Mouse (Mus musculus) stomach, embryonic 16.5 days (tissue): Measurements from ENCODE around the gene Aire. TPM values are rescaled to one million over a fixed set of nuclear protein-coding genes. Genes with fewer than 3 reads are reported as not detected.

Source experiments
- ATAC-seq: fragments of 200-750 bp; cut with Nextera tagmentation; 2 replicates; pipeline ENCODE4 v1.8.0; 2017; ENCODE audit warnings: moderate number of reproducible peaks, moderate TSS enrichment; ENCODE audit not compliant: insufficient read depth, low FRiP score
- H3K27ac ChIP-seq: fragments of 300-500 bp; sonication (generic); 2 replicates; pipeline ENCODE4 v1.5.1; 2014; ENCODE audit warnings: low read length
- H3K27me3 ChIP-seq: fragments of 300-500 bp; sonication (generic); 2 replicates; pipeline ENCODE4 v1.6.1; 2014; ENCODE audit warnings: low read length, control low read depth, mixed read lengths; ENCODE audit not compliant: control insufficient read depth, insufficient read depth
- H3K36me3 ChIP-seq: fragments of 300-500 bp; sonication (generic); 2 replicates; pipeline ENCODE4 v1.6.1; 2014; ENCODE audit warnings: low read length; ENCODE audit not compliant: control insufficient read depth, insufficient read depth
- H3K4me1 ChIP-seq: fragments of 300-500 bp; sonication (generic); 2 replicates; pipeline ENCODE4 v1.6.1; 2014; ENCODE audit warnings: low read length, control low read depth, mixed read lengths; ENCODE audit not compliant: control insufficient read depth, insufficient read depth
- H3K4me2 ChIP-seq: fragments of 300-500 bp; sonication (generic); 2 replicates; pipeline ENCODE4 v1.6.1; 2014; ENCODE audit warnings: low read depth, low read length, mixed read lengths
- H3K4me3 ChIP-seq: fragments of 300-500 bp; sonication (generic); replicated peaks from 2 replicates; pipeline ENCODE4 v1.5.1; 2014; ENCODE audit warnings: mild to moderate bottlenecking, low read length
- H3K9ac ChIP-seq: fragments of 300-500 bp; sonication (generic); 2 replicates; pipeline ENCODE4 v1.6.1; 2014; ENCODE audit warnings: low read length
- H3K9me3 ChIP-seq: fragments of 300-500 bp; sonication (generic); replicated peaks from 2 replicates; pipeline ENCODE4 v1.6.1; 2016; ENCODE audit warnings: low read length, control low read depth; ENCODE audit not compliant: control insufficient read depth
- WGBS: fragments of 180-500 bp; shearing (Covaris S2); extraction: QIAGEN DNeasy Blood & Tissue Kit; methylation state at CpG from one replicate; pipeline ENCODE4 v1.1.7; 2014; 5-methylcytosine and 5-hydroxymethylcytosine counted together
- polyA plus RNA-seq: library from polyadenylated mRNA; unstranded; fragments of >200 nt; fragmentation: Nextera tagmentation; extraction: Ambion mirVana; gene quantifications from 2 replicates; pipeline ENCODE4 v1.2.1, GENCODE M21; 2015

Gene Aire
- polyA plus RNA-seq, 1 experiment from 2014 or later = 0.15 TPM

- ATAC-seq = no peak
- no peaks in the 10 kb centered on the region for H3K9me3 ChIP-seq
Measured at GRCm38 (mm10) chr10:78079955-78080591, 36.7 kb upstream of the Aire start.

GRCm38 (mm10) chr10:78078276-78078675 lies 34.9 kb upstream of the Aire start:
- H3K27ac ChIP-seq = no peak overlapping the region

More at GRCm38 (mm10) chr10:78079955-78080591, 36.7 kb upstream of the Aire start:
- H3K4me3 ChIP-seq = no peak overlapping the region
- H3K9ac ChIP-seq = no peak overlapping the region
- H3K36me3 ChIP-seq = no peaks in the 10 kb centered on the region
- no peak overlapping the region for H3K4me2 ChIP-seq
- WGBS = 79% methylated on average over 4 of the region's 4 CpGs
- H3K27me3 ChIP-seq = no peaks in the 10 kb centered on the region
- no peak overlapping the region for H3K27ac ChIP-seq
- H3K4me1 ChIP-seq = no peaks in the 10 kb centered on the region

GRCm38 (mm10) chr10:78077862-78078261 lies 34.5 kb upstream of the Aire start:
- H3K27ac ChIP-seq = no peak overlapping the region
- H3K4me3 ChIP-seq = no peak overlapping the region
- H3K4me2 ChIP-seq = no peak overlapping the region
- no peaks in the 10 kb centered on the region for H3K9me3 ChIP-seq
- H3K4me1 ChIP-seq = no peaks in the 10 kb centered on the region; the same call in 1 of the 2 replicates
- whole genome bisulfite sequencing = 84% methylated on average over 9 of the region's 9 CpGs
- H3K27me3 ChIP-seq = no peaks in the 10 kb centered on the region
- no peak; the same call in 1 of the 2 replicates for ATAC-seq
- H3K9ac ChIP-seq = no peak overlapping the region
- H3K36me3 ChIP-seq = no peaks in the 10 kb centered on the region

More at GRCm38 (mm10) chr10:78078276-78078675, 34.9 kb upstream of the Aire start:
- no peak for ATAC-seq
- no peaks in the 10 kb centered on the region for H3K36me3 ChIP-seq
- no peaks in the 10 kb centered on the region; the same call in 1 of the 2 replicates for H3K4me1 ChIP-seq
- 68% methylated on average over 5 of the region's 5 CpGs for WGBS
- H3K9me3 ChIP-seq = no peaks in the 10 kb centered on the region
- no peak overlapping the region for H3K4me2 ChIP-seq
- H3K27me3 ChIP-seq = no peaks in the 10 kb centered on the region
- H3K4me3 ChIP-seq = no peak overlapping the region
- H3K9ac ChIP-seq = no peak overlapping the region

GRCm38 (mm10) chr10:78074977-78075376 lies 31.6 kb upstream of the Aire start:
- no peak overlapping the region for H3K4me3 ChIP-seq
- no peak for ATAC-seq
- no peaks in the 10 kb centered on the region for H3K9me3 ChIP-seq
- H3K4me2 ChIP-seq = no peak overlapping the region
- no peak overlapping the region for H3K9ac ChIP-seq
- H3K27ac ChIP-seq = no peak overlapping the region
- H3K36me3 ChIP-seq = no peaks in the 10 kb centered on the region
- H3K4me1 ChIP-seq = peaks cover 1% of the 10 kb centered on the region; the same call in 1 of the 2 replicates
- WGBS = 68% methylated on average over 11 of the region's 11 CpGs
- no peaks in the 10 kb centered on the region for H3K27me3 ChIP-seq

- H3K9ac ChIP-seq = no peak overlapping the region
- WGBS = 71% methylated on average over 4 of the region's 4 CpGs
- ATAC-seq = no peak
- no peaks in the 10 kb centered on the region for H3K36me3 ChIP-seq
- H3K4me1 ChIP-seq = peaks cover 5% of the 10 kb centered on the region; the same call in 1 of the 2 replicates
- no peaks in the 10 kb centered on the region for H3K27me3 ChIP-seq
- H3K4me3 ChIP-seq = no peak overlapping the region
- no peak overlapping the region for H3K27ac ChIP-seq
- no peaks in the 10 kb centered on the region for H3K9me3 ChIP-seq
- no peak overlapping the region for H3K4me2 ChIP-seq
Measured at GRCm38 (mm10) chr10:78074151-78074550, 30.7 kb upstream of the Aire start.

GRCm38 (mm10) chr10:78069101-78070011 lies 25.9 kb upstream of the Aire start, which contains the start of gene Icosl:
Icosl (plus strand) TSS chr10:78069302.
- Histone ChIP-seq H3K27ac (peak within 1 kb of the TSS; percentile 66), H3K9me3 (no peaks in the 10 kb centered on the region), H3K4me3 (peak within 1 kb of the TSS; percentile 82), H3K36me3 (no peaks in the 10 kb centered on the region), H3K27me3 (0 out of 2 replicates have a peak, but pooled peaks cover 3% of the 10 kb centered on the region), H3K9ac (peak within 1 kb of the TSS; percentile 80), H3K4me2 (peak within 1 kb of the TSS; percentile 96), H3K4me1 (peaks cover 5% of the 10 kb centered on the region)
- under 1% methylated on average over 66 of the region's 66 CpGs for WGBS
- ATAC-seq = peak; percentile 93

GRCm38 (mm10) chr10:78068541-78068940 lies 25.1 kb upstream of the Aire start:
- Histone ChIP-seq H3K4me1 (peaks cover 5% of the 10 kb centered on the region), H3K27ac (no peak overlapping the region), H3K4me2 (peak overlapping the region; percentile 96), H3K27me3 (0 out of 2 replicates have a peak, but pooled peaks cover 3% of the 10 kb centered on the region), H3K36me3 (no peaks in the 10 kb centered on the region), H3K9me3 (no peaks in the 10 kb centered on the region), H3K4me3 (peak overlapping the region; percentile 82), H3K9ac (peak overlapping the region; percentile 80)
- no peak for ATAC-seq
- 17% methylated on average over 11 of the region's 11 CpGs for WGBS

- no peak overlapping the region for H3K4me2 ChIP-seq
- H3K4me3 ChIP-seq = no peak overlapping the region
- H3K4me1 ChIP-seq = peaks cover 5% of the 10 kb centered on the region
- H3K27ac ChIP-seq = no peak overlapping the region
- no peak overlapping the region for H3K9ac ChIP-seq
- ATAC-seq = no peak
- H3K27me3 ChIP-seq = 0 out of 2 replicates have a peak, but pooled peaks cover 3% of the 10 kb centered on the region
- H3K36me3 ChIP-seq = no peaks in the 10 kb centered on the region
- 47% methylated on average over 4 of the region's 4 CpGs for WGBS
- H3K9me3 ChIP-seq = no peaks in the 10 kb centered on the region
Measured at GRCm38 (mm10) chr10:78067226-78067625, 23.8 kb upstream of the Aire start.

- Histone ChIP-seq H3K36me3 (no peaks in the 10 kb centered on the region), H3K9me3 (no peaks in the 10 kb centered on the region), H3K4me3 (no peak overlapping the region), H3K4me1 (no peaks in the 10 kb centered on the region), H3K9ac (no peak overlapping the region), H3K27ac (no peak overlapping the region), H3K27me3 (no peaks in the 10 kb centered on the region), H3K4me2 (no peak overlapping the region)
- no peak for ATAC-seq
- 82% methylated on average over 9 of the region's 9 CpGs for WGBS
Measured at GRCm38 (mm10) chr10:78063122-78063521, 19.7 kb upstream of the Aire start.
